Mouse (Mus musculus) 3134 (cell line): ENCODE data around the gene Letmd1.
"Not testable (repeated sequence)": the region's sequence is repeated elsewhere in the genome, so short reads cannot be mapped to it uniquely, and the experiment has no call there.

Source experiments
- DNase-seq: peaks from one replicate; pipeline ENCODE4 v3.0.0-alpha.2; 2011; ENCODE audit warnings: low spot score; ENCODE audit not compliant: insufficient read length; ENCODE audit errors: extremely low read depth

The Letmd1 gene

GRCm38 (mm10) chr15:100468295-100469188 lies at the start of gene Letmd1:
TSS of gene Letmd1 (plus strand) at chr15:100469023.
- peak; percentile 76 for DNase-seq

DNA sequence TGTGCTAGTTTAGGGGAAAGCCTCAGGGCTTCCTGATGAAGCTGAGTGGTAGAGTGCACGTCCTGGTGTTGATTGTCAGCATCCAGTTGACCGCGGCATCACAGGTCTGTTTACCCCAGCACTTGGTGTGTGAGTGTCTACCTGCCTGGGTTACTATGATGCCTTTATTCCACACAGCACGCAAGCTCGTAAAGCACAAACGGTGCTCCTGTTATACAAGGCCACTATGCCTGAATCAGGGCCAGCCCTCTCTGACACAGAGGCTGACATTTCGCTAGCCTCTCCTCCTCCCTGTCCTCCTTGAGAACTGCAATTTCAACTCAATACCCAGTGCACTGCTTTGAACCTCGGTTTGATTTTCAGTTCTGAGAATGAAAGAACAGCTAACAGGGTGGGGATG lies 49.5 kb upstream of the Letmd1 start:
- no peak for DNase-seq

- no peak for DNase-seq
Measured at GRCm38 (mm10) chr15:100419901-100420745, 48.7 kb upstream of the Letmd1 start.

GRCm38 (mm10) chr15:100421059-100421757 lies 47.6 kb upstream of the Letmd1 start:
- DNase-seq: peak; percentile 63

GRCm38 (mm10) chr15:100421758-100422197 lies 47.0 kb upstream of the Letmd1 start, which contains the start of gene Gm5475:
TSS of gene Gm5475 (plus strand) at chr15:100422147.
- DNase-seq: not testable (repeated sequence)

DNA sequence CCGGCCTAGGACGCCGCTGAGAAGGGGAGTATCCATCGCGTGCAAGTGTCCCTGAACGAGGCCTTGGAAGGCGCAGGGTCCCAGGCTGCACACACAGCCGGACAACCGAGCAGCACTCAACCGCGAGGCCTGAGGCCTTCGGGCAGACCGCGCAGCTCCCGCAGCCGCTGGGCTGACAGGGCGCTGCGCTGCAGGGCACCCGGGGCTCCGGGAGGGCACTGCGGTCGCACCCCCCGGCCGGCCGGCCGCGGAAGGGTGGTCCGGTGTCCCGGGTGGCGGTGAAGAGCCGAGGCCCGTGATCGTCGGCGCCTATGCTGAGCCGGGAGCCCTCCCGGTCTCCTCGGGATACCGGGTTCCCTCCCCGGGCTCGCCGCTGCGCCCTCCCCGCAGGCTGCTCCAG lies 46.3 kb upstream of the Letmd1 start:
- DNase-seq: no peak

GRCm38 (mm10) chr15:100422899-100423860 lies 45.6 kb upstream of the Letmd1 start:
- peak; percentile 91 for DNase-seq

DNA sequence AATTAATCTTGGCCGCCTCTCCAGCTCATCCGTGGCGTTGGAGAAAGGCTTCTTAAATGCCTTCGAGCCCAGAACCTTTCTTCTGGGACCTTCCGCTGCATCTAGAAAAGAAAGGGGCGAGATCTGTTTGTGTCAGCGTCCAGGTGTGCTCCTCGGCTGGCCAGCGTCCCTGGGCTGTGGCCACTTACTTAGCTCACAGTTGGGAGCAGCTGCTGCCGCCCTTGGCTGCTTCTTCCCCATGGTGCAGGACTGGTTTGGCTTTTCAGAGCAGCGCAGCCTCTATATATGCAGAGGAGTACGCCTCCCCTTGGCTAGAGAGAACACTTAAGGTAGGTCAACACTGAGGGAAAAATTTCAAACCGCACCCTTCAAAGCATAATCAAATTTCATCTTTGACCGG lies 44.9 kb upstream of the Letmd1 start:
- no peak for DNase-seq

GRCm38 (mm10) chr15:100424396-100425122 lies 44.3 kb upstream of the Letmd1 start, which contains the start of gene Slc11a2:
TSS of gene Slc11a2 (minus strand) at chr15:100425072.
- no peak for DNase-seq

DNA sequence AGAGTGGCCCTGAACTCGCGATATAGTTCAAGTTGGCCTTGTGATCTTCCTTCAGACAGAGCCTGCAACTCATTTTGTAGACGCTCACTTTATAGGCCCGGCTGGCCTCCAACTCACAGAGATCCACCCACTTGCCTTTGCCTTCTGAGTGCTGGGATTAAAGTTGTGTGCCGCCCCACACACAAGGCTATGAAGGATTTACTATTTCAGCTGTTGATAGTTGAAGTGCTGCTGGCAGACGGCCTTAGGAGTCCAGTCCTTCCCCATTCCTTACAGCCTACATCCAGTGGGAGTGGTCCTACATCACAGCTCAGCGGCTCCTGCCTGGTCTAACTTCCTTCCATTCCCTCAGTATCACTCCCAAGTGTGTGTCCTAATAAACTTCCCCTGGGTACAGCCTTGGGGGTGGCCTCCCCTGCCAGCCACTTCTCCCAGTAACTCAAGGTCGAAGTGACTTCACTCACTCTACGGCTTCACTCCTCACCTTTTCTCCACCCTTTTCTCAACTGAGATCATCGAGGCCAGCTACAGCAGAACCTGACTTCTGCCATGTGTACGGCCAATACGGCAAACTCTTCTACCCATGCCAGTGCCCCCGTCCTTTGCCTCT lies 40.4 kb upstream of the Letmd1 start:
- no peak for DNase-seq

- DNase-seq: no peak
Measured at GRCm38 (mm10) chr15:100429959-100430565, 38.8 kb upstream of the Letmd1 start.

DNA sequence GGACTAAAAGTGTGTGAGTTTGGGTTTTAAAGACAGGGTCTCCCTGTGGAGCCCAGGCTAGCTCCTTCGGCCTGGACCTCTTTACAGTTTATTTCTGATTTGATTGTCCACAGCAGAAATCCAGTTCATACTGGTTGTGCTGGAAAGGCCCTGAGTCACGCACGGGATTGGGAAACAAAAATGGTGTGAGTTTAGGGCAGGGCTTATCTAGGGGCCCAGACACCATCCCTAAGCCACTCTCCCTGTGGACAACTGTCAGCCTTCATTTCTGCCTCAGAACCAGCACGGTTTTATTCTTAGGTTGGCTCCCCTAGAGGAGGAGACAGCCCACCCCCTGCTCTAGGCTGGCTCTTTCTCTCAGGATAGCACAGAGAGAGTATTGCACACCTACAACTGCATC lies 35.6 kb upstream of the Letmd1 start:
- DNase-seq: no peak

GRCm38 (mm10) chr15:100436112-100436511 lies 32.7 kb upstream of the Letmd1 start:
- DNase-seq: no peak

DNA sequence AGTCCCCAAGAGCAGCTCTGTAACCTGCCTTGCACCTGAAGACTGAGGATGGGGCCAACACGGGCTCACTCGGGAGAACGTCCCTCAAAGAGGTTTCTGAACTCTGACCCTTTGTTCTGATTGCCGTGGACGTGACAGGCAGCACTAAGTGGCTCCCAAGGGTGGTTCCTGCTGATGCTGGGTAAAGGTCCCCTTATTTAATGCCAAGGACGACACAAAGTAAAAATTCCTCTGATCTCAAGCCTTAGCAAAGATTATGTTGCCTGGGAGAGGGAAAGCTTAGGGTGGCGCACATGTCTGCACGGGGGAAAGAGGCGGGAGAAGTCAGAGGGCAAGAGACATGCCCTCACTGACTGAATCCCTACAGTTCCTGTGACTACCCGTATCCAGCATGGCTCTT lies 32.3 kb upstream of the Letmd1 start:
- no peak for DNase-seq

GRCm38 (mm10) chr15:100443126-100443922 lies 25.5 kb upstream of the Letmd1 start:
- no peak for DNase-seq

DNA sequence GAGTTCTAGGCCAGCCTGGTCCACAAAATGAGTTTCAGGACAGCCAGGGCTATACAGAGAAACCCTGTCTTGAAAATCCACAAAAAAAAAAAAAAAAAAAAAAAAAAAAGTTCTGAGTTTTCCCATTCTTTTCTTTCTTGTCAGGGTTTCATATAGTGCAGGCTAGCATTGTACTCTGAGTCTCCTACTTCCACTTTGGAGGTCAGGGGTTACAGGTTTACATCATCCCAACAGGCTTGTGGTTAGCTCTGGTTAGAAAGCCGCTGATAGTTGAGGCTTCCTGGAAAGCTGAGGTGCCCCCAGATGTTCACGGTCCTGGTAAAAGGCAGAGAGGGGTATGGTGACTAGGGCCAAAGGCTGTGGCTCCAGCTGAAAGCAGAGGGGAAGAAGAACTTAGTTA lies 21.9 kb upstream of the Letmd1 start:
- no peak for DNase-seq

DNA sequence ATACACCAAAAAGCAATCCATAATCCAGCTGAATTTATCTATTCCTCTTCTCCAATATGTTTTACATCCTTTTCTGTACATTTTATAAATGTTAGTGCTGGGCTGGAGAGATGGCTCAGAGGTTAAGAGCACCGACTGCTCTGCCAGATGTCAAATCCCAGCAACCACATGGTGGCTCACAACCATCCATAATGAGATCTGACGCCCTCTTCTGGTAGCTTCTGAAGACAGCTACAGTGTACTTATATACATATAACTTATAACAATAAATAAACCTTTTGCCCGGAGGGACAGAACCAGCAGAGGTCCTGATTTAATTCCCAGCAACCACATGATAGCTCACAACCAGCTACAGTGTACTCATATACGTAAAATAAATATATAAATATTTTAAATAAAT lies 20.3 kb upstream of the Letmd1 start:
- no peak for DNase-seq
